Mouse (Mus musculus): ENCODE data around the gene Bcl9l.

Bcl9l gene

GRCm38 (mm10) chr9:44497624-44498377, 15.2 kb downstream of the Bcl9l start:
- DNase-seq (ENCODE audit: low spot score) = peak; percentile 51

GRCm38 (mm10) chr9:44498421-44499355, 16.1 kb downstream of the Bcl9l start:
- DNase-seq (ENCODE audit: low spot score) = peak; percentile 84

GRCm38 (mm10) chr9:44499356-44500162, 16.9 kb downstream of the Bcl9l start:
- peak; percentile 36 for DNase-seq (ENCODE audit: low spot score)

GRCm38 (mm10) chr9:44500163-44500533, 17.5 kb downstream of the Bcl9l start:
- DNase-seq (ENCODE audit: low spot score) = no peak

- DNase-seq (ENCODE audit: low spot score) = peak; percentile 15
Measured at GRCm38 (mm10) chr9:44500638-44501175, 18.1 kb downstream of the Bcl9l start.

GRCm38 (mm10) chr9:44501206-44501879, 18.7 kb downstream of the Bcl9l start:
- DNase-seq (ENCODE audit: low spot score) = peak; percentile 21

- DNase-seq (ENCODE audit: low spot score) = peak; percentile 73
Measured at GRCm38 (mm10) chr9:44502006-44502405, 19.4 kb downstream of the Bcl9l start.

GRCm38 (mm10) chr9:44504893-44505823, 22.5 kb downstream of the Bcl9l start:
- DNase-seq (ENCODE audit: low spot score) = no peak

GRCm38 (mm10) chr9:44505824-44506467, 23.3 kb downstream of the Bcl9l start:
- peak; percentile 16 for DNase-seq (ENCODE audit: low spot score)

GRCm38 (mm10) chr9:44506566-44506965, 23.9 kb downstream of the Bcl9l start:
- no peak for DNase-seq (ENCODE audit: low spot score)

- DNase-seq (ENCODE audit: low spot score) = no peak
Measured at GRCm38 (mm10) chr9:44507345-44507744, 24.7 kb downstream of the Bcl9l start.

- DNase-seq (ENCODE audit: low spot score) = no peak
Measured at GRCm38 (mm10) chr9:44508124-44508619, 25.5 kb downstream of the Bcl9l start.

- peak; percentile 27 for DNase-seq (ENCODE audit: low spot score)
Measured at GRCm38 (mm10) chr9:44508721-44509486, 26.3 kb downstream of the Bcl9l start.

- peak; percentile 91 for DNase-seq (ENCODE audit: low spot score)
Measured at GRCm38 (mm10) chr9:44509487-44510354, 27.1 kb downstream of the Bcl9l start.

GRCm38 (mm10) chr9:44510355-44510871, 27.8 kb downstream of the Bcl9l start:
- no peak for DNase-seq (ENCODE audit: low spot score)

- DNase-seq (ENCODE audit: low spot score) = peak; percentile 44
Measured at GRCm38 (mm10) chr9:44510872-44511601, 28.4 kb downstream of the Bcl9l start.
